Mouse (Mus musculus): ENCODE measurements at regions not wholly inside any gene's neighbourhood (a gene's known extent, or its start where the extent isn't known, plus 50 kb on each side); places are given as distances from the start of the nearest gene placed in this dataset.

DNA sequence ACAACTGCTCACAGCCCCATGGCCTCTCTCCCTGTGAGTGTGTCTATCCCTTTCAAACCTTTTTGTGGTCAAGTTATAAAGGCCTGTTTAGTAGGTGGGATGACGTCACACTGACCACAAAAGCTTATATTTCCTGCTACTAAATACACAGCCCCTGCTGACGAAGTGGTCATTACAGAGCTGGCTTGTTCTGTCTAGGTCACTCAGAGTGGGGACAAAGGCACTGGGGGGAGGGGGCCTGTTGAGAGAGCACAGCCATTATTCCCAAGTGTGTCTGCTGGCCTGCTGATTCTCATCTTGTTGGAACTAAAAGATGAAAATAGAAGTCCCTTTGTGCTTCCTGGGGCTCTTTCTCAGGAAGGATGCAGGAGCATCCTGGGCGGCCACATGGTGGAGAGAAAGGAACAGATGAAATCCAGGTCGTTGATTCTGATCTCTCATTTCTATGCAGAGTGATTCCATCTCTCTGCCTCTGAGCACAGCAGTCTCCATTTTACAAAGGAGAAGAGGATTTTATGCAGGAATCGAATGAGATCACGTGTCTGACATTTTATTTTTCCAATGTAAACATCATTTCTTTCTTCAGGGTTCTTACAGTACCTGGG lies 255.2 kb upstream of the Tnp1 start:
- WGBS, result 67% methylated on average over 6 of the region's 6 CpGs
- DNase-seq (ENCODE audit: low spot score), result no peak
- no peak for ATAC-seq (replicated peaks; ENCODE audit: low FRiP score, low read depth)

GRCm38 (mm10) chr1:73269051-73269755 lies 253.5 kb upstream of the Tnp1 start:
- H3K27ac ChIP-seq, result no peak overlapping the region
- no peak overlapping the region for H3K4me2 ChIP-seq (ENCODE audit: low read length)
- ATAC-seq (replicated peaks; ENCODE audit: low FRiP score, low read depth) (no peak), DNase-seq (ENCODE audit: low spot score) (no peak)
- no peaks in the 10 kb centered on the region for H3K4me1 ChIP-seq (replicated peaks; ENCODE audit: insufficient read depth, low read length)
- H3K27me3 ChIP-seq (ENCODE audit: insufficient read depth, low read length), result no peaks in the 10 kb centered on the region
- H3K9ac ChIP-seq (ENCODE audit: low read depth, low read length), result no peak overlapping the region
- H3K4me3 ChIP-seq (replicated peaks; ENCODE audit: low read depth, low read length), result no peak overlapping the region
- 74% methylated on average over 7 of the region's 7 CpGs for WGBS
- no peaks in the 10 kb centered on the region for H3K9me3 ChIP-seq (replicated peaks; ENCODE audit: low read length)
- TF ChIP-seq CTCF (IDR thresholded peaks at IDR 0.05; ENCODE audit: low read depth), result no peak
- H3K36me3 ChIP-seq (ENCODE audit: insufficient read depth, low read length), result no peaks in the 10 kb centered on the region

More for the DNA sequence above, 255.2 kb upstream of the Tnp1 start:
- no peak for TF ChIP-seq CTCF (IDR thresholded peaks at IDR 0.05; ENCODE audit: low read depth)
- Histone ChIP-seq H3K4me3 (replicated peaks; ENCODE audit: low read depth, low read length) (no peak overlapping the region), H3K27me3 (ENCODE audit: insufficient read depth, low read length) (no peaks in the 10 kb centered on the region), H3K4me2 (ENCODE audit: low read length) (no peak overlapping the region), H3K9me3 (replicated peaks; ENCODE audit: low read length) (no peaks in the 10 kb centered on the region), H3K27ac (no peak overlapping the region), H3K9ac (ENCODE audit: low read depth, low read length) (no peak overlapping the region), H3K4me1 (replicated peaks; ENCODE audit: insufficient read depth, low read length) (no peaks in the 10 kb centered on the region), H3K36me3 (ENCODE audit: insufficient read depth, low read length) (no peaks in the 10 kb centered on the region)

DNA sequence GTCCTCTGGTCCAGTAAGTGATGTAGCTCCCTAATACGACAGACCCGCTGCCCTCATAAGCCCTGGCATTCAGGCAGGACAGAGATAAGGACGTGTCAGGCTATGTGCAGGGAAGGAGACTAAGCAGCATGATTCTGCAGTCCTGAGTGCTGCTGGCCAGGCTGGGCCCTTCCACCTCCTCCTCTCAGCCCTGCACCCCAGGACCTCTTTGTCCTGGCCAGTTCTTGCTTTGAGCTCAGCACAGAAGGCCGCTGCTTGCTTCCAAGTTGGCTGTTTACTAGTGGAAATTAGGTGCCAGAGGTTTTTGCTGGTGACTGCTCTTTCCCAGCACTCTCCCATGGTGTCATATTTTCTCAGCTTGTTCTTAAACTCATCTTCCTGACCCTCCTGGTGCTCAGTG lies 249.3 kb upstream of the Tnp1 start:
- Histone ChIP-seq H3K27me3 (ENCODE audit: insufficient read depth, low read length) (no peaks in the 10 kb centered on the region), H3K27ac (no peak overlapping the region), H3K4me2 (ENCODE audit: low read length) (no peak overlapping the region), H3K9ac (ENCODE audit: low read depth, low read length) (no peak overlapping the region), H3K36me3 (ENCODE audit: insufficient read depth, low read length) (no peaks in the 10 kb centered on the region), H3K4me3 (replicated peaks; ENCODE audit: low read depth, low read length) (no peak overlapping the region), H3K9me3 (replicated peaks; ENCODE audit: low read length) (no peaks in the 10 kb centered on the region), H3K4me1 (replicated peaks; ENCODE audit: insufficient read depth, low read length) (no peaks in the 10 kb centered on the region)
- WGBS, result 80% methylated on average over 4 of the region's 4 CpGs
- TF ChIP-seq CTCF (IDR thresholded peaks at IDR 0.05; ENCODE audit: low read depth), result no peak
- no peak for ATAC-seq (replicated peaks; ENCODE audit: low FRiP score, low read depth)
- DNase-seq (ENCODE audit: low spot score), result no peak

DNA sequence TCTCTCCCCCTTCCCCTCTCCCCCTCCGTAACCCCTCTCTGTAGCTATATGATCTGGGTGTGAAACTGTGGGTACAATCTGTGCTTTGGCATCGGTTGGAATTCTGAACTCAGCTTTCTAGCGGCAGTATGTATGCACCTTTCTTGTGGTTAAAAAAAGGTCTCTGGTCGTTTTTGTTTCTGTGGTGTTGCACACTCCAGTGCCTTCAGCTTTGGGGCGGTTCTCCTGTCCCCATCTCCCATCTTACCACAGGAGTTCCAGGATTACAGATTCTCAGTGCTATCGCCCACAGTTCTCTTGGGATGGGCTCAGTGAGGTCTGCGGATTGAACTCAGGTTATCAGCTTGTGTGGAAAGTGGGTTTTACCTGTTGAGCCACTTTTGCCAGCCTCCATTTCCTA lies 248.5 kb upstream of the Tnp1 start:
- DNase-seq (ENCODE audit: low spot score) (no peak), ATAC-seq (replicated peaks; ENCODE audit: low FRiP score, low read depth) (no peak)
- Histone ChIP-seq H3K27ac (no peak overlapping the region), H3K36me3 (ENCODE audit: insufficient read depth, low read length) (no peaks in the 10 kb centered on the region), H3K27me3 (ENCODE audit: insufficient read depth, low read length) (no peaks in the 10 kb centered on the region), H3K9me3 (replicated peaks; ENCODE audit: low read length) (no peaks in the 10 kb centered on the region), H3K4me3 (replicated peaks; ENCODE audit: low read depth, low read length) (no peak overlapping the region), H3K9ac (ENCODE audit: low read depth, low read length) (no peak overlapping the region), H3K4me1 (replicated peaks; ENCODE audit: insufficient read depth, low read length) (no peaks in the 10 kb centered on the region), H3K4me2 (ENCODE audit: low read length) (no peak overlapping the region)
- TF ChIP-seq CTCF (IDR thresholded peaks at IDR 0.05; ENCODE audit: low read depth), result no peak
- 53% methylated on average over 7 of the region's 7 CpGs for WGBS

GRCm38 (mm10) chr1:73259525-73260098 lies 243.9 kb upstream of the Tnp1 start:
- Histone ChIP-seq H3K27ac (no peak overlapping the region), H3K27me3 (ENCODE audit: insufficient read depth, low read length) (no peaks in the 10 kb centered on the region), H3K4me3 (replicated peaks; ENCODE audit: low read depth, low read length) (no peak overlapping the region), H3K9ac (ENCODE audit: low read depth, low read length) (no peak overlapping the region), H3K4me1 (replicated peaks; ENCODE audit: insufficient read depth, low read length) (no peaks in the 10 kb centered on the region), H3K4me2 (ENCODE audit: low read length) (no peak overlapping the region), H3K36me3 (ENCODE audit: insufficient read depth, low read length) (no peaks in the 10 kb centered on the region), H3K9me3 (replicated peaks; ENCODE audit: low read length) (no peaks in the 10 kb centered on the region)
- TF ChIP-seq CTCF (IDR thresholded peaks at IDR 0.05; ENCODE audit: low read depth), result no peak
- no peak for DNase-seq (ENCODE audit: low spot score)
- WGBS, result 42% methylated on average over 5 of the region's 5 CpGs
- ATAC-seq (replicated peaks; ENCODE audit: low FRiP score, low read depth), result no peak

DNA sequence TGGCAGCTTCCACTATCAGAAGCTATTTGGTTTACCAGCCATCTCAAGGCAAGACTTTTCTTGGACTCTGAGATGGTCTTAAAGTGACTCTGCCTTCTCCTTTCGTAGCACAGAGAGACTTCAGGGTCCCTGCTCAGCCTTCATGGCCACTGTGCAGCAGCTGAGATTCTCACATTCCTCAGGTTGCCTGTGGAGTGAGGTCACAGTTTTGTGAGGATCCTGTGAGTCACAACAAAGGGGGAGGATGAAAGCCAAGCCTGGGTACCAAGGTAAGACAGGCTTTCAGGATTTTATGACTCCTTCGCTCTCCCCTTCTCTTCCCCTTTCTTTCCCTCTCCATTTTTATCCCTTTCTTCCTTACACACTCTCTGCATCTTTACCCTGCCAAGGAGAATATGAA lies 241.6 kb upstream of the Tnp1 start:
- Histone ChIP-seq H3K27me3 (ENCODE audit: insufficient read depth, low read length) (no peaks in the 10 kb centered on the region), H3K4me2 (ENCODE audit: low read length) (no peak overlapping the region), H3K4me3 (replicated peaks; ENCODE audit: low read depth, low read length) (no peak overlapping the region), H3K36me3 (ENCODE audit: insufficient read depth, low read length) (no peaks in the 10 kb centered on the region), H3K4me1 (replicated peaks; ENCODE audit: insufficient read depth, low read length) (no peaks in the 10 kb centered on the region), H3K9me3 (replicated peaks; ENCODE audit: low read length) (no peaks in the 10 kb centered on the region), H3K9ac (ENCODE audit: low read depth, low read length) (no peak overlapping the region), H3K27ac (no peak overlapping the region)
- DNase-seq (ENCODE audit: low spot score), result no peak
- ATAC-seq (replicated peaks; ENCODE audit: low FRiP score, low read depth), result no peak
- WGBS, result 71% methylated on average over 2 of the region's 2 CpGs
- TF ChIP-seq CTCF (IDR thresholded peaks at IDR 0.05; ENCODE audit: low read depth), result no peak
